Mouse (Mus musculus): ENCODE data around the gene Atox1. TPM values are rescaled to one million over a fixed set of nuclear protein-coding genes. Genes with fewer than 3 reads are reported as not detected.

Atox1 gene
- polyA plus RNA-seq, 1 experiment, result 219 TPM

DNA sequence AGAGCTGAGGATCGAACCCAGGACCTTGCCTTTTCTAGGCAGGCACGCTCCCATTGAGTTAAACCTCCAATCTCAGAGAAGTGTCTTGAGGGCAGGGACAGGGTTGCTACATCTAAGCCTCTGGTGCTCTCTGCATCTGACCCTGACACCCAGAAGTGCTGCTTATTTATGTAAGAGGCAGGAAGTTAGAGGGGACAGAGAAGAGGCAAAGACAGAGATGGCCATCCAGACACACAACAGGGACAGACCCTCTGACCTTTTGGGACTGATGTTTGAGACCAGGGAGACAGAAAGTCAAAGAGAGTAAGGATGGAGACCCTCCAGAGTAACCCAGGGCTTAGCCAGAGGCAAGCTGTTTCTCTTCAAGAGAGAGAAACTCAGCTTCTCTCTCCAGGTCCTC is 31.1 kb downstream of the Atox1 start:
- no peak for TF ChIP-seq CTCF (IDR thresholded peaks at IDR 0.05; ENCODE audit: extremely low read depth, insufficient read depth, low read length)
- TF ChIP-seq POLR2A (IDR thresholded peaks at IDR 0.05; ENCODE audit: extremely low read depth, insufficient read depth, low read length), result no peak
- Histone ChIP-seq H3K4me1 (ENCODE audit: control insufficient read depth, insufficient read depth, low read length) (no peaks in the 10 kb centered on the region), H3K27ac (ENCODE audit: insufficient read depth, low read length) (no peak overlapping the region), H3K4me3 (ENCODE audit: insufficient read depth, low read length) (no peak overlapping the region)

DNA sequence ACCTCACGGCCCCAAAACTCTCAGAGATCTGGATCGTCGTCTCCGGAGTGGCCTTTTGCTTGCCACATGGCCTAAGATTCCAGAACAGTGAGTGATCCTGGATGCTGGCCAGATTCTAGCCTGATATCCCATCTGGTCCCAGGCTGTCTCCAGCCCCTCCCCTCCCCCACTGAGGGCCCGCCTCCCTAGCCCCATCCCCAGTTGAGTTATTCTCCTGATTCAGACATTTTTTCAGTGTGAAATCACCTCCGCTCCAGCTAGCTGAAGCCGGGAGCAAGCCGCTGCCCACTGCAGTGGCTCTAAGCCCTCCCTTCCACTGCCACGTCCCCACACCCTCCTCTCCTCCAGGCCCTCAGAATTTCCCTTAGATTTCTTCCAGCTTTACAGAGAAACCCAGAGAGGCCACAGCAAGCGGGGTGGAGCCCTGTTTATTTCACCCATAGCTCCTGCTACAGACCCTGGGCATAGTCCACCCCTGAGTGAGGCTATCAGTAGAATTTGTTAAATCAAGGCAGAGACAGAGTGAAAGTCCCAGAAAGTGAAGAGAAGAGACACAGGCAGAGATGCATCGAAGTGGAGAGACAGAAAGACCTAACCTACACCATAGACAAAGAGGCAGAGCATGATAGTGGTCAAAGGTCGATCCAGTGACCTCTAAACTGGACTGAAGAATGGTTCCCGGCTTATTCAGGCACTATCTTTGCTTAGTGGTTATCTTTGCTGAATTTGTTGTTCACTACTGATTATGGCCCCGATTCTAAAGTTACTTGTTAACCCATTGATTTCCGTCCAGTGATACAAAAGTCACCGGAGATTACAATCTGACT is 32.6 kb downstream of the Atox1 start:
- H3K4me3 ChIP-seq (ENCODE audit: insufficient read depth, low read length), result no peak overlapping the region
- no peak overlapping the region for H3K27ac ChIP-seq (ENCODE audit: insufficient read depth, low read length)
- H3K4me1 ChIP-seq (ENCODE audit: control insufficient read depth, insufficient read depth, low read length), result peaks cover 1% of the 10 kb centered on the region; the same call in 1 of the 2 replicates
- TF ChIP-seq CTCF (IDR thresholded peaks at IDR 0.05; ENCODE audit: extremely low read depth, insufficient read depth, low read length) (no peak), POLR2A (IDR thresholded peaks at IDR 0.05; ENCODE audit: extremely low read depth, insufficient read depth, low read length) (no peak)

DNA sequence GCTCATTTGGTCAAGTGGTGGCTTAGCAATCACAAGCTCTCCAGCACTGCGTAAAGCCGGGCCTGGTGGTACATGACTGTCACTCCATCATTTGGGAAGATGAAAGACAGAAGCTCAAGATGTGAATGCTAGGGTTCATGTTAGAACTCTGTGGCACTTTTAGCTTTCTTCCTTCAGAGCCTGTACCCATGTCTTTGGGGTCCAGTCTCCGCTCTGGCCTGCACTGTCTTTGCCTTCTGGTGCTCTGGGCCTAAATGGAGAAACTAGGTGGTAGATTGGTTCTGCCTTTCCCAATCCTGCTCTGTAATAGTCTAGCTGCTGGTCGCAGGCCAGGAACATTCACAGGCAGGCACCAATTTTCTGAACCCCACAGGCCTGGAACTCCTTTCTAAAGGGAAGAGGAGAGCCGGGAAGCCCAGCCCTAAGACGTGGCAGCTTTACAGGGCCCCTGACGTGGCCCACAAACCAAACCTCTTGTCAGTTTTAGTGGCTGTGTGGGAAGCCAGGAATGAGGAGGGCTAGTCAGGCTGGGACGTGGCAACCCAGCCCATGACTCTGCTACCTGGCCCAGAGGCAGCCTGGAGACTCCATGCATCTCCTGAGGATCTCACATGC is 36.2 kb downstream of the Atox1 start:
- Histone ChIP-seq H3K27ac (ENCODE audit: insufficient read depth, low read length) (no peak overlapping the region), H3K4me3 (ENCODE audit: insufficient read depth, low read length) (no peak overlapping the region), H3K4me1 (ENCODE audit: control insufficient read depth, insufficient read depth, low read length) (peaks cover 5% of the 10 kb centered on the region)
- no peak for TF ChIP-seq CTCF (IDR thresholded peaks at IDR 0.05; ENCODE audit: extremely low read depth, insufficient read depth, low read length)
- TF ChIP-seq POLR2A (IDR thresholded peaks at IDR 0.05; ENCODE audit: extremely low read depth, insufficient read depth, low read length), result no peak

DNA sequence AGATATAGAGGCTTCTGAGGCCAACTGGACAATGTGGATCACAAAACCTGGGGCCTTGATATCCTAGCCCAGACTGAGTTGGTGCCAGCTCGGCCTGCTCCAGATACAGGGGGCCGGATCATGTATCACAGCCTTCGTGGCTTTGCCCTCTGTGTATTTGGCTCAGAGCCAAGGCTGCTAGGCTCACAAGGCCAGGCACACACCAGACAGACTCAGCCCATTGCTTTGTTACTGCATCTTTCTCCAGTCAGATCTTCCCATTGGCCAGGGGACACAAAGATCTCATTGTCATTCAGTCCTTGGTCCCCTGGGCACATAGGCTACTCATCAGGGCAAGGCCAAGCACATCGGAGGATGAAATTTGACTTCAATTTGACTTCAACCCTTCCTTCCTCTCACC is 37.3 kb downstream of the Atox1 start:
- TF ChIP-seq CTCF (IDR thresholded peaks at IDR 0.05; ENCODE audit: extremely low read depth, insufficient read depth, low read length), result no peak
- no peak for TF ChIP-seq POLR2A (IDR thresholded peaks at IDR 0.05; ENCODE audit: extremely low read depth, insufficient read depth, low read length)
- Histone ChIP-seq H3K4me3 (ENCODE audit: insufficient read depth, low read length) (no peak overlapping the region), H3K27ac (ENCODE audit: insufficient read depth, low read length) (0 out of 2 replicates have a peak overlapping the region, but pooled peaks have one; percentile 32), H3K4me1 (ENCODE audit: control insufficient read depth, insufficient read depth, low read length) (peaks cover 5% of the 10 kb centered on the region)

DNA sequence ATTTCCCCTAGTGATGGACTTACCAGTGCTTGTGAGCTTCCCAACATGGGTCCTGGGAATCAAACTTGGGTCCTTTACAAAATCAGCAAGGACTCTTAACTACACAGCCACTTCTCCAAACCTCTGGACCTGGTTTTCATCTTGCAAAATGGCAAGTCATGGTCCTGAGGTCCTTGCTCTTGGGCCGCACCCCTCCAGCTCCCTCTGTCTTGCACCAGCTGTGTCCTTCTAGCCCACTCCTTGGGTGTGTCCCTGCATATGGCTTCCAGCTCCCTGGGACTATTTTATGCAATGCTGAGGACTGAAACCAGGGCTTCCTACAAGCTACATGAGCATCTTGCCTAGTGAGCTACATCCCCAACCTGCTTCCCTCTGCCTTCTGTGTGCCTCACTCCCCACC is 38.1 kb downstream of the Atox1 start, which contains the start of gene Sparc:
Gene Sparc, minus strand, starts transcription at position 206 of the 400 bp plus-strand sequence.
- H3K27ac ChIP-seq (ENCODE audit: insufficient read depth, low read length), result 0 out of 2 replicates have a peak within 1 kb of the TSS, but pooled peaks have one; percentile 32
- TF ChIP-seq POLR2A (IDR thresholded peaks at IDR 0.05; ENCODE audit: extremely low read depth, insufficient read depth, low read length) (no peak), CTCF (IDR thresholded peaks at IDR 0.05; ENCODE audit: extremely low read depth, insufficient read depth, low read length) (no peak)

DNA sequence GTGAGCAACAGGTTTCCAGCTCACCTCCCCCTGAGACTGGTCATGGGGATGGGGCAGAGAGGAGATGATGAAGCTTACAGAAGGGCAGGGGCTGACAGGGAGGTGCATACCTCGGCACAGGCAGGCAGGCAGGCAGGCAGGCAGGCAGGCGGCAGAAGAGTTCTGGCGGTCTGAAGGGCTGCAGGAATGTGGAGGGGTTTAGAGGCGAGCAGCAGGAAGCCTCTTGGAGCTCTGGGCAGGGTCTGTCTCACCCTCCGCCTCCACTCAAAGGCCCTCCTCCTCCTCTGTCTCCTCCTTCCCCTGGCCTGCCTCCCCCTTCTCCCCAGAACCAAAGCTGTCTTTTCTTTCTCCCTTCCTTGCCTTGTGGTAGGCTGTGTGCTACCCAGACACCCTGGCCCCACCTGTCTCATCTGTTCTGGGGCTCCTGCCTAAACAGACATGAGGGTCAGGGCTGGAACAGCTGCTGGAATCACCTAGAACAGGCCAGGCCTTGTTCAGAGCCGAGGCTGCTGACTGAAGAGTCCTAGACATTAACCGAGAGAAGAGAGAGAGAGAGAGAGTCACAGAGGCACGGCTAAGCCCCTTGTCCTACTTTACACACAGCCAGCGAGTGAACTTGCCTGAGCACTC is 41.2 kb downstream of the Atox1 start:
- Histone ChIP-seq H3K27ac (ENCODE audit: insufficient read depth, low read length) (peak overlapping the region; percentile 87), H3K4me3 (ENCODE audit: insufficient read depth, low read length) (peak overlapping the region; percentile 46), H3K4me1 (ENCODE audit: control insufficient read depth, insufficient read depth, low read length) (peaks cover 7% of the 10 kb centered on the region)
- TF ChIP-seq CTCF (IDR thresholded peaks at IDR 0.05; ENCODE audit: extremely low read depth, insufficient read depth, low read length) (no peak), POLR2A (IDR thresholded peaks at IDR 0.05; ENCODE audit: extremely low read depth, insufficient read depth, low read length) (0 out of 2 replicates have a peak, but pooled peaks have one; percentile 33)

More for the DNA sequence above, 38.1 kb downstream of the Atox1 start, which contains the start of gene Sparc:
- Histone ChIP-seq H3K4me3 (ENCODE audit: insufficient read depth, low read length) (no peak within 1 kb of the TSS), H3K4me1 (ENCODE audit: control insufficient read depth, insufficient read depth, low read length) (peaks cover 7% of the 10 kb centered on the region)

DNA sequence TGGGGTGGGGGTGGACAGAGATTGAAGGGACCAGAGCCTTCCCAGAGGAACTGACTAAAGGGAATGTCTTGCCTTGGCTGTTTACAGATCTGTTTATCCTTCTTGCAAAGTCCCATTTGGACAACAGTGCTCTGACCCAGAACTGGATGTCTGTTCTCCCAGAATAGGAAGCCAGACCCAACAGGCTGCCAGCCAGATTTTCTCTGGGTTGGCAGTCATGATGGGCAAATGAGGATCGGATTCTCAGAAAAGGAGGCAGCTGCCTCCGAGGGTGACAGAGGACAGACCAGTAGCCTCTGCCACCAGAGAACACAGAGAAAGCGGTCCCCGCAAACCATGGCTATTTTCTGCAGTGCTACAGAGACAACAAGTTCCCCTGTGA is 41.8 kb downstream of the Atox1 start:
- Histone ChIP-seq H3K27ac (ENCODE audit: insufficient read depth, low read length) (peak overlapping the region; percentile 87), H3K4me1 (ENCODE audit: control insufficient read depth, insufficient read depth, low read length) (peaks cover 7% of the 10 kb centered on the region), H3K4me3 (ENCODE audit: insufficient read depth, low read length) (peak overlapping the region; percentile 46)
- TF ChIP-seq CTCF (IDR thresholded peaks at IDR 0.05; ENCODE audit: extremely low read depth, insufficient read depth, low read length) (no peak), POLR2A (IDR thresholded peaks at IDR 0.05; ENCODE audit: extremely low read depth, insufficient read depth, low read length) (no peak)

DNA sequence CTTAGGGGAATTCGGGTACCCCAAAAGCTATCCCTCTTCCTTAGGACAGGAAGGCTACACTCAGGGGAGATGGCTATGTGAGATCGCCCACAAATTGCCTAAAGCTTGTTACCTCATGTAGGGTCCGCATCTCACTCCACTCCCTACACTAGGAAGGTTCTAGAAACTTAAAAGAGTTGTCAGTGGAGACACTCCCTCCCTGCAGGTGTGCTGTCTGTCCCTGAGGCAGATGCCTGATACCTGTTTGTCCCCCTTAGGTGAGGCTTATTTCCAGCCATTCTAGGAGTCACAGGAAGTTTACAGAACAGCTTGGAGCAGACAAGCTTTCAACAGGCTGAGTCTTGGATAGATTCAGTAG is 42.4 kb downstream of the Atox1 start:
- Histone ChIP-seq H3K4me1 (ENCODE audit: control insufficient read depth, insufficient read depth, low read length) (peaks cover 5% of the 10 kb centered on the region), H3K4me3 (ENCODE audit: insufficient read depth, low read length) (peak overlapping the region; percentile 46), H3K27ac (ENCODE audit: insufficient read depth, low read length) (peak overlapping the region; percentile 87)
- TF ChIP-seq POLR2A (IDR thresholded peaks at IDR 0.05; ENCODE audit: extremely low read depth, insufficient read depth, low read length), result no peak

DNA sequence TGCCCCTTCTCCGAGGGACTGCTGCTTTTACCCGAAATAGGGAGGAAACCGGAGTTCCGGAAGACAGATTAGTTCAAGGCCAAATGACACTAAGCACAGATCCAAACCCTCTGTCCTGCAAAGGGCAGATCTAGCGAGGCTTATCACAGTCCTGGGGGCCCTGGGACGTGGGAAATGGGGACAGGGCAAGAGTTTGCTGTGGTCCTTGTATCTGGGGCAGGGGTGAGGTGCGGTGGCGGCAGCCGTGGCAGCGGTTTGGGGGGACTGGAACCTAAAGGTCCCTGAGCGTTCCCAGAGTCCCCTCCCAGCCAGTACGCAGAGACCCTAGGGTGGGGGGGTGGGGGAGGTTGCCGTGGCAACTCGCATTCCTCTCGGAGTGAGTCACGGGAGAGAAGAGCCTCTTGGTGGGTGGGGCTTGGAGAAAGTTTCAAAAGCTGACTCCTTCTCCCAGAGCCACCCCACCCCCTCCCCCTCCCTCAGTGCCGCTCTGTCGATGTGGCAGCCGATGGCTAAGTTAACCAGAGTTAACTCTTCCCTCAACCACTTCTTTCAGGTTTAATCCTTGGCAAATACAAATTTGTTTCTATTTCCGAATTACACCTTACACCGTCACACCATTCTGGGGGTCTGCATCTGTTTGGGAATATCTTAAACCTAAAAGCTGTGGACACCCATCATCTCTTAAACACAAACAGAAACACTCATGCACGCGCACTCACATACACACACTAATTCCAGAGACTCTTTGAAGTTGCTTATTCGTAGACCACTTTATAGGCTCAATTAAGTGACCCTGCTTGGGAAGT is 42.9 kb downstream of the Atox1 start:
- H3K27ac ChIP-seq (ENCODE audit: insufficient read depth, low read length), result peak overlapping the region; percentile 87

More for the DNA sequence above, 42.9 kb downstream of the Atox1 start:
- Histone ChIP-seq H3K4me3 (ENCODE audit: insufficient read depth, low read length) (peak overlapping the region; percentile 46), H3K4me1 (ENCODE audit: control insufficient read depth, insufficient read depth, low read length) (peaks cover 5% of the 10 kb centered on the region)
- TF ChIP-seq POLR2A (IDR thresholded peaks at IDR 0.05; ENCODE audit: extremely low read depth, insufficient read depth, low read length), result no peak
- no peak for TF ChIP-seq CTCF (IDR thresholded peaks at IDR 0.05; ENCODE audit: extremely low read depth, insufficient read depth, low read length)

Measured in cortical plate, adult 2 months (tissue).